Mouse (Mus musculus) WW6 (cell line): ENCODE measurements around the gene Cd320.
"Not testable (repeated sequence)": the region's sequence is repeated elsewhere in the genome, so short reads cannot be mapped to it uniquely, and the experiment has no call there.

Source experiments
- DNase-seq: peaks from one replicate; pipeline ENCODE4 v3.0.0-alpha.2; 2013; ENCODE audit warnings: low read depth, low spot score

Gene Cd320

DNA sequence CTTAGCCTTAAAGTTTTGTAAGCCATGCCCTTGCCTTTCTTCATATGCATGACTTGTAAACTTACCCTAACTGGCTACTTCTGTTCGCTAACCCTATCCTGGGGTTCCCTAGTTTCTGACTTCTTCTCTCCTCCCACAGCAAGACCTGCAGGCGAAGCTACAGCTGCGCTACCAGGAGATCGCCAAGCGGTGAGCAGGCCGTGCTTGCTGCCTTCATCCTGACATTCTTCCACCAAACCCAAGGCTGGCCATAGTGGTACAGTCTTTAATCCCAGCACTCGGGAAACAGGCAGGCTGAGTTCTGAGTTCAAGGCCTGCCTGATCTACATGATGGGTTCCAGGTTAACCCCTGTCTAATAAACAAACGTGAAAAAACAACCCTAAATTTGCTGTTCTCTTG lies 17.4 kb upstream of the Cd320 start:
- no peak for DNase-seq

DNA sequence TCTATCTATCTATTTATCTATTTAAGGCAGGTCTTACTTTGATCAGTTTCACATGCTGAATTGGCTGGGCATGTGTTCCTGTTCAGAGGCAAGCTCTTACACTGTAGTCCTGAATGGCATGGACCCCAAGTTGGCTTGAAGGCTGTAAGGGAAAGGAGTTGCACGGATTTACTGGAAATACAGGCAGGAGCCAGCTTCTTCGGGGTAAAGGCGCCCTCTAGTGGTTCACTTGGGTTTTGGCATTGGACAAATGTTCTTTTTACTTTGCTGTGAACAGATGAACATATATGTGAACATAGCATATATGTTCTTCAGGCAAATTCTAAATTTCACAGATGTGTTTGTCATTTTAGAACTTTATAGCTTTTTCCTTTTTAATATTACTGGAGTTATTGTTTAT lies 16.0 kb upstream of the Cd320 start:
- no peak for DNase-seq

DNA sequence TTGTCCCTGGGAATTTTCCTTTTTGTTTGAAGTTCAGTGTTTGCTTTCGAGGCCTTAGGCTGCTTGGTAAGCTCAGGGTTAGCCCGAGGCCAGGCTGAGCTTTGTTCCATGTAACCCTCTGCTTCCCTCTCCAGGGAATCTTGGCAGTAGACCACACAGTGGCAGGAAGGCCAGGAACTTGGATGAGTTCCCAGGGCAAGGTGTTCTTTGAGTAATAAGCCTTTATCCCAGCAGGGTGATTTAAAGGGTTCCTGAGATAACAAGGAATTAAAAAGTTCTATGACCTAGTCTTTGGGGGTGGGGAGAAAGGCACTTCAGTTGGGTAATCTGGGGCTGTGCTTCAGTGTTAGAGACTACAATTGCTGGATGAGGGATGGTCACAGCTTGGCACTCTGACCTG lies 14.0 kb upstream of the Cd320 start:
- no peak for DNase-seq

DNA sequence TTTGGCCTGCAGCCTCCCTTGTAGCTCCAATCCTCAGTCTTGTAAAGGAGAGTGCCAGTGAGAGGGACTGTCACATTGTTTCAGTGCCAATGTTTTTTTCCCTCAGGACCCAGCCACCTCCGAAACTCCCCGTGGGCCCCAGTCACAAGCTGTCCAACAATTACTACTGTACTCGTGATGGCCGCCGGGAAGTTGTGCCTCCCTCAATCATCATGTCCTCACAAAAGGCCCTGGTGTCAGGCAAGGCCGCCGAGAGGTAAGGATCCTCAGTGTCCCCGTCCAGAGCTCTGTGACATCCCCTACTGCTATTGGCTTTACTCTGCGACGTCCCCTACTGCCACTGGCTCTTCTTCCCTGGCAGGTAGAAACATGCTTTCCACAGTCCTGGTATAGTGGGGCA lies 13.3 kb upstream of the Cd320 start:
- DNase-seq, result no peak

DNA sequence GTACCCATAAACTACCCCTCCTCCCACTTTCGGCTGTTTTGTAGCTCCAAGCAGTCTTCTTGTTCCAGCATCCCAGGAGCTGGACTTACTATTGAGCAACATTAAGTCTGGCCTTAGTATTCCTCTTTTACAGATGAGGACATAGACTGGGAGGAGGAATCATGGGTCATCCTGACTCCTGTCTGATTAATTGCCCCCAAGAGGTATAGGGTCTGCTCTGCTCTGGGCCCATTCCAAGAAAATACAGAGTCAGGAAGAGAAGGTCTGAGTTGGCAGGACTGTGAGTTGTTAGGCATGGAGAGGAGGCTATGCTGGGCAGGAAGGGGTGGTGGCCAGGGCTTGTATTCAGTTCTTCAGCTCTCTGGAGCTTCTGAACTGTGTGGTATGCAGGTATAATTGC lies 1.3 kb downstream of the Cd320 start:
- DNase-seq, result no peak

DNA sequence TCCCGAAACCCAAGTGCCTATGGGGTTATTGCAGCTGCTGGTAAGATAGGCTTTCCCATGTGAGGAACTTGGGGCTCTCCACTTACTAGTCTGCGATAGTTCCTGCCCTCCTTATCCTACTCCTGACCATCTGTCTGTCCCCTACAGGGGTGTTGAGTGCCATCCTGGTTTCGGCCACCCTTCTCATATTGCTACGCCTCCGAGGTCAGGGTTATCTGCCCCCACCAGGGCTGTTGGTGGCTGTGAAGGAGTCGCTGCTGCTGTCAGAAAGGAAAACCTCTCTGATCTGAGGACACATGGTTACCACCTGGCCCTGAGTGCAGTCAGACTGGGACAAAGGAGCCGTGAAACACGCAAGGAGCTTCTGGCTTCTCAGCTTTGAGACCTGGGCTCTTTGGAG lies 5.2 kb downstream of the Cd320 start:
- no peak for DNase-seq

DNA sequence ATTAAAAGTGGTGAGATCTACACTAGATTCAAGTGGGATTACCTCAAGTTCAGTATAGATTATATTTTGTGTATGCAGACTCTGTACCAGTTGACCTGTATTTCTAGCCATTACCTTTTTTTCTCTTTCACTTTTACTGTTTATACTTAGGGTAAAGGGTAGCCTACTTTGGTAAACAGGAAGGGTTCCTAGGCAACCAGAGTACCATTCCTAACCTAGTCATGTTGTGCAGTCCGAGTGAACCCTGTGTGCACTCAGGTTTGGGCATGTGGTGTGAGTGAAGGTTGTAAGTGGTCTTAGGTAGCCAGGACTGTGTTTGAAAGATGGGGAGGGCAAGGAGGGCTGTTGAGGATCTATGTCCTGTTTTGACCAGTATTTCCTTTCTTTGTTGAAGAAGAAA lies 8.4 kb downstream of the Cd320 start:
- no peak for DNase-seq

DNA sequence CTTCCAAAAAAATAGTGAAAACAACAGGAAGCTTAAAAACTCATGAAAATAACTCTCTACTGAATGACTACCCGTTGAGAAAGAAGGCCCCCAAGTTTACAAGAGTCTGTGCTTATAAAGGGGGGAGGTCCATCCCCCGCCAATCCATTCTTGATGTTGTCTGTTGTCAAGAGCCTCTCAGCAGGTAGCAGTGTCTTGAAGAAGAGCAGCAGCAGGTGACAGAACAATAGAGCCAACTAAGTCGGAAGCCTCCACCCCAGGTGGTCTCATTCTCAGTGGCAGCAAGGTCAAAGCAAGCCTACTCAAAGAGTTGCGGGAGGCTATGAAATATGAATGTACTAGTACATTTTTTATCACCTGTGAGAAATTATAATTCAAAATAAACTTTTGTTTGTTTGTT lies 14.9 kb downstream of the Cd320 start:
- DNase-seq, result no peak

DNA sequence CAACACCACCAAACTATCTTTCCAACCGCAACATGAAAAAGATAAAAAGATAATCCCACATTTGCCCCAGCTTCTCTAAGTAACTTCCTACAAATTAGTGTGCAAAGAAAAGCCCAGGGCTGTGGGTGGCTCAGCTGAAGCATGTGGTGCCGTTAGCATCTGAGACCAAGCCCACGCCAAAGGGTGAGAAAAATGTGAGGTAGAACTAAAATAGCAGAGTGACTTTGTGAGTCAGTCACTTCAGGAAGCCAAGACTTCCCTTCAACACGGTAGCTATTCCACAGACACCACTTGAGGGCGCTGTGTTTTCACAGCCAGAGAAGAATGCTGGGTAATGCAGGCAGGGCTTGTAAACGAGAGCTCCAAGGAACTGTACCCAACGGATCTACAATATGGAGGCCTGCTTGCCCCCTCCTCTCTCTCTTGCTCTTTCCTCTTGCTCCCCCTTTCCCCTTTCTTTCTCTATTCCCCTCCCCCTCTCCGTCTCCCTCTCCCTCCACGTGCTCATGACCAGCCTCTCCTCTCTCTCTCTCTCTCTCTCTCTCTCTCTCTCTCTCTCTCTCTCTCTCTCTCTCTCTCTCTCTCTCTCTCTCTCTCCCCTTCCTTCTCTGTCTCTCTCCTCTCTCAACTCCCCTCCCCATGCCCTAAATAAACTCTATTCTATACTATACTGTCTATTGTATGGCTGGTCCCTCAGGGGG lies 22.6 kb downstream of the Cd320 start:
- peak; percentile 74 for DNase-seq

DNA sequence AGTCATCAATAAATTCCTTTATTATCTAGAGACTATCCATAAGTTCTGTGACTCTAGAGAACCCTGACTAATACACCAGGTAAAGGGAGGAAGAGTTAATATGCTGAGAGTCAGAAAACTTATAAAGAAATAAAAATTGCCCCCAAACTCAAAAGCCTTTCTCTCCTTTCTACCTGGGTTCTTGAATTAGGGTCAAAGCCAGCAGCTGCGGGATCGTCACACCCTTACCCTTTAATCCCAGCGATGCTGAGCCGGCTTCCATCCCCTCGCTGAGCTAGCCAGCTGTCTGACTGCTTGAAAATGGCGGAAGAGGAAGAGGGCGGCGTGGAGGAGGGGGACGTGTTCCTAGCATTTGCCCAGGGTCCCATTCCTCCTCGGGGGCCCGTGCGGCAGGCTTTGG lies 30.6 kb downstream of the Cd320 start, which contains the start of gene Gm7029:
Gm7029 (plus strand) TSS at position 301 of the 400 bp plus-strand sequence.
- not testable (repeated sequence) for DNase-seq

DNA sequence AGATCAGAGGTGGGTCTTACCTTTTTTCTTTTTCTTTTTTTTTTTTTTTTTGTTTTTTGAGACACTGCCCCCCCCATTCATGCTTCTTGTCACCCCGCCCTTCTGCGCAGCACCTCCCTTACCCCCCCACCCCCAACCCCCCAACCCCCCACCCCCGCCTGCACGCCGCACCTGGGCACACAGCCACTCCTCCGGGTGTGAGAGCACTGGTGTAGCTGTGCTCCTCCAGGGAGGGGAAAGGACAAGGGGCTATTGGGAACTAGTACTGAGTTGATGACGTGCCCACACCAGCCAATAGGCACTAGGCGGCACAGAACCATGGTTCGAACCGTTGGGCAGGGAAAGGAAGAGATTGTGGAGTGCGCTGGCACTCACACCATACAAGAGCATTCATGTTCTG lies 31.5 kb downstream of the Cd320 start:
- DNase-seq, result no peak

DNA sequence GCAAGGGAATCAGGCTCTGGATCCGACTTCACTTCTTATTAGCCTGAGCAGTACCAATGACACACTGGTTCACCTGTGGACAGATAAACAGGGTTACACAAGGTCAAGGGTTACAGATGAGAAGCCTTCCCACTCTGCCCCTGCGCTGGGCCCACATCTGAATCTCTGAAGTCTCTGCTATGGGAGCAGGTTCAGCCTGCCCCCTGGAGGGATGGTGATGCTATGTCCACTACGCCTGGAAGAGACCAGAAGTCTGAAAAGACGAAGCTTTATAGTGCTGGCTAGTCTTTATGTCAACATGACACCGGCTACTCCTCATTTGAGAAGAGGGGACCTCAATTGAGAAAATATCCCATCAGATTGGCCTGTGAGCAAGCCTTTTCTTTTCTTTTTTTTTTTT lies 32.9 kb downstream of the Cd320 start:
- DNase-seq, result not testable (repeated sequence)

DNA sequence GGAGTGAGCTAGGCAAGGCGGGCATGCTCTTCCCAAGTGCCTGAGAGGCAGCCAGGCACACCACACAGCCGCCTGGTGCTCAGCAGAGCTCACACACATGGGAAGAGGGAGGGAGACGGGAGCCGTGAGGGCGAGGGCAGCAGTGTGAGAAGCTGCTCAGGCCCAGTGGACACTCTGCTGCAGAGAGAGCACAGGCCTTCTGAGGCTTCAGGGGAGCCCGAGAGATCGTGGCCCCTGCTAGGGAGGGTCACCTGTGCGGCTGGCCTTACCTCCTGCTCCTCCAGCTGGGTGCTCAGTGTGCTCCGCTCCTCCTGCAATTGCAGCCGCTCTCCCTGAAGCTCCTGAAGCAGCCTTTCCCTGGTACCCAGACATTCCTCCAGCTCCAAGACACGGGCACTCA lies 41.4 kb downstream of the Cd320 start:
- not testable (repeated sequence) for DNase-seq

DNA sequence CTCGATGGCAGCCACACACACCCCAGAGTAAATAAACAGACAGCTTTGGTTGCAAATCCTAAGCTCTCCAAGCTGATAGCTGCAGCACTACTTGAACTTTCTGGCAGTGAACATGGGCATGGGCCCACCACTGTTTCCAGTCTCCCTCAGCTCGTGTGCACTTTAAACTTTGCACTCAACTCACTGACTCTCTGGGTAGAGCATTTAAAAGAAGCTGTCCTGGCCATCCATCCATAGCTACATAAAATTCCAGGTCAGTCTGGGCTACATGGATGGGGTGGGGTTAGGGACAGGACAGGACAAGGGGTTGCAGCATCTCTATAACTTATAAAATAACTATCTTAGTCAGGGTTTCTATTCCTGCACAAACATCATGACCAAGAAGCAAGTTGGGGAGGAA lies 44.9 kb downstream of the Cd320 start:
- not testable (repeated sequence) for DNase-seq

DNA sequence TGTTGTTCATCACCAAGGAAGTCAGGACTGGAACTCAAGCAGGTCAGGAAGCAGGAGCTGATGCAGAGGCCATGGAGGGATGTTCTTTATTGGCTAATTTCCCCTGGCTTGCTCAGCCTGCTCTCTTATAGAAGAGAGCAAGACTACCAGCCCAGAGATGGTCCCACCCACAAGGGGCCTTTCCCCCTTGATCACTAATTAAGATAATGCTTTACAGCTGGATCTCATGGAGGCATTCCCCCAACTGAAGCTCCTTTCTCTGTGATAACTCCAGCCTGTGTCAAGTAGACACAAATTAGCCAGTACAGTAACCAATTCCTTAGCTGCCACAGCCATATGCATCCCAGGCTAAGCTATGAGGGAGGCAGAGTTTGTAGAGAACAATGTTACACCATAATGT lies 45.3 kb downstream of the Cd320 start:
- DNase-seq, result not testable (repeated sequence)

DNA sequence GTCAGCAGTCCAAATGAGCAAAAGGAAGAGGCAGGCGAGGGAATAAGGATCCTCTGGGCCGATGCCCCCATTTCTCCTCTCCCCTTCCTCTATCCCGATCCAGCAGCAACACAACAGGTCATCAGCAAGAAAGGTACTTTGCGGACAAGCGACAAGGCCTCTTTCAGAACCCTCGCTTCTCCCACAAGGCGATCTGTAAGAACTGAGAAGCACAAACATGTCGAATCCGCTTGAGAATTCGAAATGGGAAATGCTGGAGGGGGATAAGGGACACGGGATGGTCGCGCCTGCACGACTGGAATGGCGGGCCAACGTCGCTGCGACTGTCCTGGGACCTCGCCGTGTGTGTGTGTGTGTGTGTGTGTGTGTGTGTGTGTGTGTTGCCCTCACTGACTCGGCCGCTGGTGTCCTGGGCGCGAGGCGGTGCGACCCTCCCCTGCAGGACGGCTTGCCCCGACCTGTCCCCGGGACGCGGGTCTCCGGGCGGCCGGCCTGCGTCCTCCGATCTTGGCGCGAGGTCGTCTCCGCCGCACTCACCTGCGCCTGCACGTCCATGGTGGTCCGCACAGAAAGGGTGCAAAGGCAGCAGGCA lies 47.1 kb downstream of the Cd320 start:
- not testable (repeated sequence) for DNase-seq

DNA sequence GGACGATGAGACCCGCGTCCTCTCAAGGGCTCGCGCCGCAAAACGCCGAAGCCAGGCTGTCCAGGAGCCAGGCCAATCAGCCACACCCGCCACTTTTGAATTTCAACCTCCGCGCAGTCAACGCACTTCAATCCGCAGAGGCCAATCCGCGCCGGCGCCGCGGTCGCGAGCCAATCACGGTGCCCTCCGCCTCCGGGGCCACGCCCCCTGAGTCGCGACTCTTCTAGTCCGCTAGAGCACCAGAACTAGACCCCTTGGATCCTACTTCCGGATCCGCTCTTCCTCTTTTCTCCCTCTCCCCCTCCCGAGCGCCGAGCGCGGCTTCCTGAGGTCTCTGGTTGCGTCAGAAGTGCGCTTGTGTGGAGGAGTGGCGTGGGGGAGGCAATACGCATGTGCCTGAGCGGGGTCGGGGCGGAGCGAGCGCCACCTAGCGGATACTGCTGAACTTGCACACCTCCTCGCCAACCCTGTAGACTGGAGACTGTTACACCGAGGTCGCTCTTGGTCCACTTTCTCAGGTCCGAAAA lies 47.7 kb downstream of the Cd320 start, which contains the start of gene Kifc1:
Kifc1 (minus strand) TSS at position 129 of the 527 bp plus-strand sequence.
- DNase-seq, result peak; percentile 97

DNA sequence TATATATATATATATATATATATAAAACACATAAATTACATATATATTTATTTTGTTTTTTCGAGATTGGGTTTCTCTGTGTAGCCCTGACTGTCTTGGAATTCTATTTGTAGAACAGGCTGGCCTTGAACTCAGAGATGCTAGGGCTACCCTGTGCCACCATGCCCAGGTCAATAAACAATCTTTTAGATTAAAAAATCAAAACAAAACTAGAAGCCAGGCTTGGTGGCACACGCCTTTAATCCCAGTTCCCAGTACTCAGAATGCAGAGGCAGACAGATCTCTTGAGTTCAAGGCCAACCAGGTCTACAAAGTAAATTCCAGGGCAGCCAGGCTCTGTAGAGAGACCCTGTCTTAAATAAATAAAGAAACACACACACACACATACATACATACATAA lies 48.5 kb downstream of the Cd320 start:
- DNase-seq, result no peak

DNA sequence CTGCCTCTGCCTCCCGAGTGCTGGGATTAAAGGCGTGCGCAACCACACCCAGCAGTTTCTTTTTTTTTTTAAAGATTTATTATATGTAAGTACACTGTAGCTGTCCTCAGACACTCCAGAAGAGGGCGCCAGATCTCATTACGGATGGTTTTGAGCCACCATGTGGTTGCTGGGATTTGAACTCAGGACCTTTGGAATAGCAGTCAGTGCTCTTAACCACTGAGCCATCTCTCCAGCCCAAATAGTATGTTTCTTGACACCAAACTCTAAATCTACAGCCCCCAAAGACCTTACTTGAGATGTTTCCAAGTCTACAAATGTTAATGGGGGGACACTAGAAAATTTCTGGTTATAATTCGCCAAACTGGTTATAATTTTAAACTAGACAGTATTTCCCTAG lies 49.0 kb downstream of the Cd320 start:
- not testable (repeated sequence) for DNase-seq

DNA sequence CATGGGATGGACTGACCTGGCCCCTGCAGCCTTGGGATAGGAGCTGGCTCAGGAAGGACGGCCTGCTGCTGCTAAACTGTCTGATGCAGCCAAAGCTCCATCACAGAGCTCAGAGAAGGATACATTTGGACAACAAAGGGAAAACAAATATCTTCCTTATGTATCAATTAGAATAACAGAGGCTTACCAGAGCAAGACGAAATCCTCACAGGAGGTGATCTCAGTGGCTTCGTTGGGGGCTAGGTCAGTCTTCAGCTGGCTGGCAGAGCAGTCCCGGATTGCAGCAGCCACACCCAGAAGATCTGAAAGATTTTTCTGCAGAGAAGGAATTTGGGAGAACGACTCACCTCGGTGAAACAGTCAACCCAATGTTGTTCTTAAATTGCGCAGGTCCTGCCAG lies 49.5 kb downstream of the Cd320 start:
- DNase-seq, result no peak

DNA sequence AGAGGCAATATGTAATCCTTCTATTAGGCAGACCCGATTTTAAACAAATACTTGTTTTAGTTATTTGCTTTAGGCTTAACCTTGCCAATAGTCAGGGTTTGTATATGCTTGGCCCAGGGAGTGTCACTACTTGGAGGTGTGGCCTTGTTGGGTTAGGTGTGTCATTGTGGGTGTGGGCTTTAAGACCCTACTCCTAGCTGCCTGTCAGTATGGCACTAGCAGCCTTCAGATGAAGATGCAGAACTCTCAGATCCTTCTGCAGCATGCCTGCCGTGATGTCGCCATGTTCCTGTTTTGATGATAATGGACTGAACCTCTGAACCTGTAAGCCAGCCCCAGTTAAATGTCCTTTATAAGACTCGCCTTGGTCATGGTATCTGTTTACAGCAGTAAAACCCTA lies 50.1 kb downstream of the Cd320 start:
- not testable (repeated sequence) for DNase-seq

DNA sequence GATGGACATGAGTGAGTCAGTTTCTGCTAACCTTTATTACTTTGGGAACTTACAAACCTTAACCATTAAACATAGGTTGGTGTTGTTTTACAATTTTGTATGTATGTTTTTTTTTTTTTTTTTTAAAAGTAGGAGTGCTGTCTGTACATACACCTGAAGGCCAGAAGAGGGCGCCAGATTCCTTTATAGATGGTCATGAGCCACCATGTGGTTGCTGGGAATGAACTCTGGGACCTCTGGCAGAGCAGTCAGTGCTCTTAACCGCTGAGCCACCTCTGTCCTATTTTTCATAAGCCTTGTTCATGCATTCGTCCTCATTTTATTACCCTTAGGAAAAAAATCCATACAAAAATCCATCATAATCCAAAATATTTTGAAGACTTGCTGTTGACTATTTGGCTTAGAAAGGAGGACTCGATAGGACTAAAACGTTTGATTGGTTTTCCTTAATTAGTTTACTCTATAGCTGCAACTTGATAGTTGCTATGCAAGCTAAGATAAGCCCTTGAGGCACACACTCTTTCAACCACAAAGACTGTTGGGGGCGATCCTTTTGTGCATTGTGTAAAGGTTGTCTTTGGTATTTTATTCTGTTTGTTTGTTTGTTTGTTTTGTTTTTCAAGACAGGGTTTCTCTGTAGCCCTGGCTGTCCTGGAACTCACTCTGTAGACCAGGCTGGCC lies 54.4 kb downstream of the Cd320 start:
- no peak for DNase-seq

DNA sequence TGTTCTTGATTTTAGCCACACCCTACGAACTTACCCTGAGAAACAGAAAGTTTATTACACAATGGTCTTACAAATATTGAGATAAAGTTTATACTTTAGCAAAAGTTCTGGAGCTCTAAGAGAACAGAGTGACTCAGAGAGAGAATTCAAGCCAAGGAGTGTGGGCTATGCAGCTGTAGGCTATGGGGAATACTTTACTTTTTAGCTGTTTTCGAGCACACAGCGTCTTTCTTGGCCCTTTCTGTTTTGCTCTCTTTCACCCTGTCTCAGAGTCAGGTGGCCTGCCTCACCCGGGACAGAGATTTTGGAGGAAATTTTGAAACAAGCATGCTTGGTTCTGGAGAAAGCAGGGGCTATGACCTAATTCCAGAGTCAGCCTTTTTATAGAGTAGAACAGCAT lies 55.3 kb downstream of the Cd320 start:
- DNase-seq, result not testable (repeated sequence)
